Mouse (Mus musculus) bone marrow, adult 2 months (tissue): ENCODE data around the gene Rps3a1. TPM values are rescaled to one million over a fixed set of nuclear protein-coding genes. Genes with fewer than 3 reads are reported as not detected.

Experiments
- H3K27ac ChIP-seq: fragments of 200-500 bp; 2 replicates; pipeline ENCODE4 v1.5.1; 2012; ENCODE audit warnings: low read depth, mild to moderate bottlenecking, control low read depth, inconsistent platforms, low read length; ENCODE audit not compliant: control insufficient read depth, poor library complexity, insufficient read depth
- H3K4me1 ChIP-seq: fragments of 200-500 bp; 2 replicates; pipeline ENCODE4 v1.6.1; 2011; ENCODE audit warnings: low read length; ENCODE audit not compliant: control insufficient read depth, insufficient read depth
- H3K4me3 ChIP-seq: fragments of 200-500 bp; replicated peaks from 2 replicates; pipeline ENCODE3; 2011; ENCODE audit warnings: mild to moderate bottlenecking, low read depth, low read length, control low read depth; ENCODE audit not compliant: control insufficient read depth
- CTCF ChIP-seq: fragments of 200-500 bp; IDR thresholded peaks from 2 replicates; pipeline ENCODE4 v1.5.1; 2011; ENCODE audit warnings: low read length, control low read depth; ENCODE audit not compliant: control insufficient read depth, insufficient read depth
- POLR2A ChIP-seq: fragments of 200-500 bp; IDR thresholded peaks from 2 replicates; pipeline ENCODE4 v1.6.1; 2011; ENCODE audit warnings: low read depth, mild to moderate bottlenecking, control low read depth, low read length, borderline replicate concordance; ENCODE audit not compliant: control insufficient read depth
- WGBS: fragments of 180-500 bp; shearing (Covaris S2); methylation state at CpG from one replicate; pipeline ENCODE4 v1.1.7; 2018; 5-methylcytosine and 5-hydroxymethylcytosine counted together
- polyA plus RNA-seq: library from polyadenylated mRNA; stranded (reverse); fragments of >200 nt; gene quantifications from 2 replicates; pipeline ENCODE4 v1.2.4, GENCODE M21; 2011; ENCODE audit warnings: low replicate concordance; ENCODE audit not compliant: missing spikeins, insufficient read depth, insufficient read length

Gene Rps3a1
- polyA plus RNA-seq, 1 experiment: 1,318 TPM

- TF ChIP-seq CTCF: peak; percentile 25; the same call in 1 of the 2 replicates
- no peak for TF ChIP-seq POLR2A
- Histone ChIP-seq H3K4me3 (no peak overlapping the region), H3K27ac (no peak overlapping the region), H3K4me1 (no peaks in the 10 kb centered on the region)
- WGBS: 14% methylated on average over 6 of the region's 6 CpGs
Observed at GRCm38 (mm10) chr3:86129757-86130156, 12.7 kb downstream of the Rps3a1 start.

- Histone ChIP-seq H3K4me1 (no peaks in the 10 kb centered on the region), H3K27ac (no peak overlapping the region), H3K4me3 (no peak overlapping the region)
- TF ChIP-seq CTCF: 0 out of 2 replicates have a peak, but pooled peaks have one; percentile 4
- TF ChIP-seq POLR2A: no peak
- WGBS: 83% methylated on average over 8 of the region's 8 CpGs
Observed at GRCm38 (mm10) chr3:86123251-86123746, 19.2 kb downstream of the Rps3a1 start.

GRCm38 (mm10) chr3:86122156-86122555 is 20.3 kb downstream of the Rps3a1 start:
- no peak overlapping the region for H3K27ac ChIP-seq
- H3K4me3 ChIP-seq: no peak overlapping the region
- TF ChIP-seq POLR2A (no peak), CTCF (no peak)
- H3K4me1 ChIP-seq: no peaks in the 10 kb centered on the region

GRCm38 (mm10) chr3:86119237-86119932 is 23.1 kb downstream of the Rps3a1 start:
- WGBS: 83% methylated on average over 16 of the region's 16 CpGs
- TF ChIP-seq CTCF: no peak
- no peak for TF ChIP-seq POLR2A
- Histone ChIP-seq H3K4me3 (no peak overlapping the region), H3K4me1 (no peaks in the 10 kb centered on the region), H3K27ac (no peak overlapping the region)

GRCm38 (mm10) chr3:86116951-86117350 is 25.6 kb downstream of the Rps3a1 start:
- no peaks in the 10 kb centered on the region for H3K4me1 ChIP-seq
- TF ChIP-seq POLR2A (no peak), CTCF (peak; percentile 30; the same call in 1 of the 2 replicates)
- no peak overlapping the region for H3K27ac ChIP-seq
- 86% methylated on average over 4 of the region's 4 CpGs for WGBS
- H3K4me3 ChIP-seq: no peak overlapping the region

GRCm38 (mm10) chr3:86114659-86115338 is 27.7 kb downstream of the Rps3a1 start:
- Histone ChIP-seq H3K4me3 (no peak overlapping the region), H3K4me1 (no peaks in the 10 kb centered on the region), H3K27ac (no peak overlapping the region)
- 38% methylated on average over 12 of the region's 12 CpGs for WGBS
- TF ChIP-seq POLR2A (no peak), CTCF (no peak)

- 74% methylated on average over 7 of the region's 7 CpGs for WGBS
- no peak overlapping the region for H3K27ac ChIP-seq
- H3K4me3 ChIP-seq: no peak overlapping the region
- no peak for TF ChIP-seq POLR2A
- no peak for TF ChIP-seq CTCF
- no peaks in the 10 kb centered on the region for H3K4me1 ChIP-seq
Observed at GRCm38 (mm10) chr3:86112766-86113165, 29.7 kb downstream of the Rps3a1 start.

- TF ChIP-seq POLR2A: no peak
- peak; percentile 56 for TF ChIP-seq CTCF
- WGBS: 9% methylated on average over 10 of the region's 10 CpGs
- H3K4me3 ChIP-seq: peak overlapping the region; percentile 20
- no peaks in the 10 kb centered on the region for H3K4me1 ChIP-seq
- no peak overlapping the region; the same call in 1 of the 2 replicates for H3K27ac ChIP-seq
Observed at GRCm38 (mm10) chr3:86110077-86110476, 32.4 kb downstream of the Rps3a1 start.
